Mouse (Mus musculus) embryo, embryonic 10.5 days (tissue): ENCODE results near the gene Maz.

ENCODE experiments used
- DNase-seq: peaks from one replicate; pipeline ENCODE4 v3.0.0-alpha.2; 2015; ENCODE audit warnings: low spot score

Gene Maz

GRCm38 (mm10) chr7:127020901-127021562 lies 5.8 kb downstream of the Maz start, which contains the start of the genes Gm42742 and Prrt2:
Gene Gm42742, minus strand, starts transcription at chr7:127021097.
Gene Prrt2, minus strand, starts transcription at chr7:127021211.
- peak; percentile 71 for DNase-seq

- no peak for DNase-seq
Measured at GRCm38 (mm10) chr7:127020491-127020890, 6.3 kb downstream of the Maz start.

- DNase-seq = no peak
Measured at GRCm38 (mm10) chr7:127020031-127020430, 6.8 kb downstream of the Maz start.

GRCm38 (mm10) chr7:127019306-127019960 lies 7.4 kb downstream of the Maz start:
- no peak for DNase-seq

- no peak for DNase-seq
Measured at GRCm38 (mm10) chr7:127018416-127019305, 8.2 kb downstream of the Maz start.

GRCm38 (mm10) chr7:127017950-127018345 lies 8.9 kb downstream of the Maz start:
- no peak for DNase-seq

- peak; percentile 100 for DNase-seq
Measured at GRCm38 (mm10) chr7:127016971-127017949, 9.6 kb downstream of the Maz start, which contains the start of gene Pagr1a. Gene Pagr1a, minus strand, starts transcription at chr7:127017352.

- no peak for DNase-seq
Measured at GRCm38 (mm10) chr7:127016486-127016938, 10.3 kb downstream of the Maz start.

- no peak for DNase-seq
Measured at GRCm38 (mm10) chr7:127016481-127016485, 10.6 kb downstream of the Maz start, which contains the start of gene Pagr1b. Gene Pagr1b, minus strand, starts transcription at chr7:127016484.

- DNase-seq = peak; percentile 77
Measured at GRCm38 (mm10) chr7:127016081-127016480, 10.8 kb downstream of the Maz start.

GRCm38 (mm10) chr7:127014993-127015392 lies 11.8 kb downstream of the Maz start:
- DNase-seq = no peak

GRCm38 (mm10) chr7:127014320-127014719 lies 12.5 kb downstream of the Maz start, which contains the start of gene Mvp:
Gene Mvp, minus strand, starts transcription at chr7:127014621.
- peak; percentile 70 for DNase-seq

GRCm38 (mm10) chr7:127013385-127013784 lies 13.5 kb downstream of the Maz start:
- no peak for DNase-seq

GRCm38 (mm10) chr7:127012845-127013244 lies 14.0 kb downstream of the Maz start:
- DNase-seq = no peak

GRCm38 (mm10) chr7:127012374-127012773 lies 14.5 kb downstream of the Maz start:
- DNase-seq = no peak

GRCm38 (mm10) chr7:127011717-127012116 lies 15.1 kb downstream of the Maz start:
- DNase-seq = no peak

GRCm38 (mm10) chr7:127011051-127011450 lies 15.8 kb downstream of the Maz start:
- no peak for DNase-seq

GRCm38 (mm10) chr7:127009307-127010085 lies 17.3 kb downstream of the Maz start:
- no peak for DNase-seq

GRCm38 (mm10) chr7:127008239-127009019 lies 18.4 kb downstream of the Maz start:
- DNase-seq = peak; percentile 40
